Comparison of ENCODE assay signal across 8 mouse cellular contexts in the genomic region with DNA sequence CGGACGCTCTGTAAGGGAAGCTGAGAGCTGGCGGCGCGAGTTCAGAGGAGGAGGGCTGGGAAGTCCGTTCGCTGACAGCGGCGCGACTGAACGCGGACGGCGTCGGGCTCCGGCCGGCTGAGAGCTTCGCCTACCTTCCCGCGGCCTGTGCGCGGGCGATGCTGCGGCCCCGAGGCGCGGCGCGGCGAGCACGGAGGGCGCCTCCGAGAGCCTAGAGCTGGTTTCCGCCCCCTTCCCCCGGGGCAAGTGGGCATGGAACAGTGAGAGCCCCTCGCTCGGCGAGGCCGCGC. TPM values are rescaled to one million over a fixed set of nuclear protein-coding genes. Genes with fewer than 3 reads are reported as not detected.
A peak's percentile ranks its signal among the peaks of the same experiment; 100 is the strongest.
DNase-seq lines count a peak whose midpoint lies in the region; ATAC-seq lines count a peak whose summit lies in the region.

No protein-coding gene starts in this region.

- peak overlapping the region; percentile 91 for H3K4me2 ChIP-seq in kidney, embryonic 16.5 days (replicated peaks; ENCODE audit: low read depth, low read length)
- H3K4me2 ChIP-seq in hindbrain, embryonic 16.5 days (ENCODE audit: low read length) = peak overlapping the region; percentile 99
- peak overlapping the region; percentile 97 for H3K4me2 ChIP-seq in midbrain, embryonic 15.5 days

- H3K9me3 ChIP-seq in kidney, embryonic 16.5 days (ENCODE audit: low read length) = no peaks in the 10 kb centered on the region
- no peaks in the 10 kb centered on the region for H3K9me3 ChIP-seq in hindbrain, embryonic 16.5 days (ENCODE audit: control insufficient read depth, low read length)
- no peaks in the 10 kb centered on the region for H3K9me3 ChIP-seq in midbrain, embryonic 15.5 days

- no peaks in the 10 kb centered on the region for H3K27me3 ChIP-seq in kidney, embryonic 16.5 days (ENCODE audit: insufficient read depth, low read length)
- peaks cover 5% of the 10 kb centered on the region for H3K27me3 ChIP-seq in hindbrain, embryonic 16.5 days (replicated peaks; ENCODE audit: control insufficient read depth, insufficient read depth, low read length)
- H3K27me3 ChIP-seq in midbrain, embryonic 15.5 days (replicated peaks) = peaks cover 5% of the 10 kb centered on the region; the same call in 1 of the 2 replicates

- peak; percentile 68 for ATAC-seq in kidney, embryonic 16.5 days (ENCODE audit: low FRiP score, low TSS enrichment)
- ATAC-seq in hindbrain, embryonic 16.5 days = peak; percentile 60
- peak; percentile 62 for ATAC-seq in midbrain, embryonic 15.5 days (replicated peaks)

- DNase-seq in kidney, postnatal 36 days = no peak
- no peak for DNase-seq in spleen, postnatal 4 days (ENCODE audit: low spot score in 2 of 2)
- no peak for DNase-seq in adrenal gland, postnatal 10 days
- no peak for DNase-seq in yolk sac, embryonic 10.5 days (ENCODE audit: low spot score)

- peak overlapping the region; percentile 86 for H3K27ac ChIP-seq in kidney, embryonic 16.5 days (ENCODE audit: low read length)
- H3K27ac ChIP-seq in brown adipose tissue, adult 24 weeks (replicated peaks; ENCODE audit: low read depth, low read length) = 0 out of 2 replicates have a peak overlapping the region, but pooled peaks have one; percentile 36
- H3K27ac ChIP-seq in hindbrain, embryonic 16.5 days (ENCODE audit: low read depth, low read length) = peak overlapping the region; percentile 77
- peak overlapping the region; percentile 69 for H3K27ac ChIP-seq in midbrain, embryonic 15.5 days

- under 1% methylated on average over 40 of the region's 40 CpGs for WGBS in kidney, embryonic 16.5 days
- WGBS in hindbrain, embryonic 16.5 days = under 1% methylated on average over 37 of the region's 40 CpGs
- under 1% methylated on average over 40 of the region's 40 CpGs for WGBS in midbrain, embryonic 15.5 days

- H3K4me1 ChIP-seq in kidney, embryonic 16.5 days (ENCODE audit: insufficient read depth, low read length) = peaks cover 32% of the 10 kb centered on the region
- H3K4me1 ChIP-seq in brown adipose tissue, adult 24 weeks (ENCODE audit: control insufficient read depth, insufficient read depth, insufficient read length, low read length) = peaks cover 9% of the 10 kb centered on the region
- peaks cover 27% of the 10 kb centered on the region for H3K4me1 ChIP-seq in hindbrain, embryonic 16.5 days (ENCODE audit: control insufficient read depth, insufficient read depth, low read depth, low read length)
- H3K4me1 ChIP-seq in midbrain, embryonic 15.5 days = peaks cover 45% of the 10 kb centered on the region

- peak overlapping the region; percentile 55 for H3K4me3 ChIP-seq in kidney, embryonic 16.5 days (ENCODE audit: low read length)
- H3K4me3 ChIP-seq in brown adipose tissue, adult 24 weeks (ENCODE audit: insufficient read depth, low read depth, low read length) = peak overlapping the region; percentile 68
- H3K4me3 ChIP-seq in hindbrain, embryonic 16.5 days (ENCODE audit: low read length) = peak overlapping the region; percentile 75
- H3K4me3 ChIP-seq in midbrain, embryonic 15.5 days = peak overlapping the region; percentile 57

- no peaks in the 10 kb centered on the region for H3K36me3 ChIP-seq in kidney, embryonic 16.5 days (ENCODE audit: insufficient read depth, low read length)
- H3K36me3 ChIP-seq in hindbrain, embryonic 16.5 days (ENCODE audit: control insufficient read depth, insufficient read depth, low read length) = no peaks in the 10 kb centered on the region
- H3K36me3 ChIP-seq in midbrain, embryonic 15.5 days (replicated peaks) = no peaks in the 10 kb centered on the region

- peak overlapping the region; percentile 71 for H3K9ac ChIP-seq in kidney, embryonic 16.5 days (replicated peaks; ENCODE audit: low read length)
- peak overlapping the region; percentile 71 for H3K9ac ChIP-seq in hindbrain, embryonic 16.5 days (ENCODE audit: low read depth, low read length)
- H3K9ac ChIP-seq in midbrain, embryonic 15.5 days = peak overlapping the region; percentile 49

RNA-seq across cellular contexts. Expression of gene Abtb2, which starts 0.3 kb away (rescaled TPM):
- polyA plus RNA-seq in kidney, embryonic 16.5 days (2015; fragmentation: Nextera tagmentation; extraction: Ambion mirVana) = 7.8 and 9.3 TPM in 2 replicates
- polyA plus RNA-seq in brown adipose tissue, adult 24 weeks (2012; ENCODE audit: insufficient read depth, insufficient read length, missing spikeins) = 1.9 and 2.0 TPM in 2 replicates
- polyA plus RNA-seq in hindbrain, embryonic 16.5 days (2015; fragmentation: Nextera tagmentation; extraction: Ambion mirVana) = 10.0 and 13.0 TPM in 2 replicates
- 9.6 and 10.3 TPM in 2 replicates for polyA plus RNA-seq in midbrain, embryonic 15.5 days (2015; fragmentation: Nextera tagmentation; extraction: Ambion mirVana)
- 10 to 100 TPM; 10.7 to 12.3 TPM for total RNA-seq in adrenal gland, postnatal 10 days (2021)

Comparison
In these comparisons a context has a peak if more than half of its experiments do, and no peak if none do; other contexts are left out.
1. H3K27ac ChIP-seq: peak in every context shown above with its lines; median percentile 86 in kidney, embryonic 16.5 days; 77 in hindbrain, embryonic 16.5 days; 69 in midbrain, embryonic 15.5 days; 36 in brown adipose tissue, adult 24 weeks.